Mouse (Mus musculus) hindbrain, embryonic 11.5 days (tissue): ENCODE results near the gene Chmp5. TPM values are rescaled to one million over a fixed set of nuclear protein-coding genes. Genes with fewer than 3 reads are reported as not detected.

ENCODE experiments used
- ATAC-seq: fragments of 200-750 bp; cut with Nextera tagmentation; 2 replicates; pipeline ENCODE4 v1.8.0; 2017; ENCODE audit warnings: mild to moderate bottlenecking, moderate TSS enrichment, moderate library complexity; ENCODE audit not compliant: low FRiP score
- DNase-seq: peaks from one replicate; pipeline ENCODE4 v3.0.0-alpha.2; 2015; ENCODE audit warnings: low spot score
- H3K27ac ChIP-seq: fragments of 300-500 bp; sonication (generic); 2 replicates; pipeline ENCODE4 v1.5.1; 2014; ENCODE audit warnings: mild to moderate bottlenecking, low read depth, low read length
- H3K27me3 ChIP-seq: fragments of 300-500 bp; sonication (generic); 2 replicates; pipeline ENCODE4 v1.6.1; 2014; ENCODE audit warnings: mild to moderate bottlenecking, low read length, moderate library complexity, mixed read lengths; ENCODE audit not compliant: control insufficient read depth, insufficient read depth
- H3K36me3 ChIP-seq: fragments of 300-500 bp; sonication (generic); 2 replicates; pipeline ENCODE4 v1.6.1; 2014; ENCODE audit warnings: mild to moderate bottlenecking, low read length, moderate library complexity, mixed read lengths; ENCODE audit not compliant: control insufficient read depth, insufficient read depth
- H3K4me1 ChIP-seq: fragments of 300-500 bp; sonication (generic); replicated peaks from 2 replicates; pipeline ENCODE4 v1.6.1; 2014; ENCODE audit warnings: low read length, mixed read lengths; ENCODE audit not compliant: control insufficient read depth, insufficient read depth
- H3K4me2 ChIP-seq: fragments of 300-500 bp; sonication (generic); replicated peaks from 2 replicates; pipeline ENCODE4 v1.6.1; 2014; ENCODE audit warnings: mild to moderate bottlenecking, low read depth, low read length
- H3K4me3 ChIP-seq: fragments of 300-500 bp; sonication (generic); 2 replicates; pipeline ENCODE4 v1.5.1; 2014; ENCODE audit warnings: low read depth, low read length
- H3K9ac ChIP-seq: fragments of 300-500 bp; sonication (generic); 2 replicates; pipeline ENCODE4 v1.6.1; 2014; ENCODE audit warnings: low read depth, low read length
- H3K9me3 ChIP-seq: fragments of 300-500 bp; sonication (generic); 2 replicates; pipeline ENCODE4 v1.6.1; 2016; ENCODE audit warnings: low read length; ENCODE audit not compliant: control insufficient read depth
- WGBS: fragments of 180-500 bp; shearing (Covaris S2); extraction: QIAGEN DNeasy Blood & Tissue Kit; methylation state at CpG from one replicate; pipeline ENCODE4 v1.1.7; 2014; 5-methylcytosine and 5-hydroxymethylcytosine counted together
- polyA plus RNA-seq: library from polyadenylated mRNA; unstranded; fragments of >200 nt; fragmentation: Nextera tagmentation; extraction: Ambion mirVana; gene quantifications from 2 replicates; pipeline ENCODE4 v1.2.1, GENCODE M21; 2014

The Chmp5 gene
- polyA plus RNA-seq, 1 experiment from 2014 or later: 178 TPM

- H3K27ac ChIP-seq: no peak overlapping the region
- H3K4me2 ChIP-seq: no peak overlapping the region
- H3K27me3 ChIP-seq: no peaks in the 10 kb centered on the region
- no peaks in the 10 kb centered on the region for H3K4me1 ChIP-seq
- peaks cover 6% of the 10 kb centered on the region for H3K36me3 ChIP-seq
- H3K4me3 ChIP-seq: no peak overlapping the region
- DNase-seq: no peak
- no peak for ATAC-seq
- no peak overlapping the region for H3K9ac ChIP-seq
- 92% methylated on average over 3 of the region's 3 CpGs for WGBS
- H3K9me3 ChIP-seq: no peaks in the 10 kb centered on the region
These were observed 15.3 kb downstream of the Chmp5 start for GRCm38 (mm10) chr4:40963536-40963935.

DNA sequence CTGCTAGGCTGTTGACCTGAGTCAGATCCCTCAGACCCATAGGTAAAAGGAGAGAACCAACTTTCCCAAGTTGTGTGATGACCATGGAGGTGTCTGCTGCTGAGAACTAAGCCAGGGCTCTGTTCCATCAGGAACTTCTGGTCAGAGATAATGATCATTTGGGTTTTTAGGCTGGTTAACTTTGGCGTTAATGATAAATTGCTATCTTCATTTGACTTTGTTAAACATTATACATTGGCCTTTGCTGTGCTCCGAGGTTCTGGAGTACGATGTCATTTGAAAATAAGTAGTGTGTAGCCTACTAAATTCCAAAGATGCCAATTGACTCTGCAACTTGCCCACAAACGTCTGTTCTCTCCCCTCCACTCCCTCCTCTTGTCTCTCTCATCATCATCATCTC is 21.0 kb downstream of the Chmp5 start:
- DNase-seq (no peak), ATAC-seq (no peak)
- Histone ChIP-seq H3K27me3 (no peaks in the 10 kb centered on the region), H3K9ac (no peak overlapping the region), H3K36me3 (no peaks in the 10 kb centered on the region), H3K4me2 (no peak overlapping the region), H3K27ac (no peak overlapping the region), H3K4me3 (no peak overlapping the region), H3K9me3 (no peaks in the 10 kb centered on the region), H3K4me1 (no peaks in the 10 kb centered on the region; the same call in 1 of the 2 replicates)
- WGBS: 76% methylated on average over 4 of the region's 4 CpGs

- Histone ChIP-seq H3K9me3 (no peaks in the 10 kb centered on the region), H3K36me3 (no peaks in the 10 kb centered on the region), H3K9ac (peak overlapping the region; percentile 84), H3K27ac (peak overlapping the region; percentile 88), H3K4me2 (peak overlapping the region; percentile 63), H3K4me1 (no peaks in the 10 kb centered on the region; the same call in 1 of the 2 replicates), H3K4me3 (peak overlapping the region; percentile 98), H3K27me3 (no peaks in the 10 kb centered on the region)
- no peak for DNase-seq
- ATAC-seq: peak; percentile 64; the same call in 1 of the 2 replicates
- WGBS: 20% methylated on average over 7 of the region's 13 CpGs
These were observed 21.8 kb downstream of the Chmp5 start for GRCm38 (mm10) chr4:40969781-40970591.

DNA sequence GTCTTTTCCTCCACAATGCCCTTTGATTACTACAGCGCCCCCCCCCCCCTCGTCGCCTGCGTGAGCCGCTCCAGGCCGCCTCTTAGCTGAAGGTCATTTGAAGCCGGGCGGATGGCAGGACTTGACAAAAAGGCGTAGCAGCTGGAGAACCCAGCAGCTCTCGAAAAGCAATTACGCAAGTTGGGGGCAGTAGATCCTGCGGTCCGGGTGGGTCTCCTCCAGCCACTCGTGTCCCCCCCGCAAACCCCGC is 22.3 kb downstream of the Chmp5 start:
- Histone ChIP-seq H3K4me2 (peak overlapping the region; percentile 63), H3K4me3 (peak overlapping the region; percentile 98), H3K36me3 (no peaks in the 10 kb centered on the region), H3K27me3 (no peaks in the 10 kb centered on the region), H3K27ac (peak overlapping the region; percentile 88), H3K9me3 (no peaks in the 10 kb centered on the region), H3K4me1 (no peaks in the 10 kb centered on the region; the same call in 1 of the 2 replicates), H3K9ac (peak overlapping the region; percentile 84)
- DNase-seq: no peak
- WGBS: 0% methylated on average over 15 of the region's 16 CpGs
- no peak; the same call in 1 of the 2 replicates for ATAC-seq

GRCm38 (mm10) chr4:40970842-40971701 is 22.9 kb downstream of the Chmp5 start, which contains the start of gene Nfx1:
Gene Nfx1, plus strand, starts transcription at chr4:40970906.
- under 1% methylated on average over 68 of the region's 85 CpGs for WGBS
- Histone ChIP-seq H3K4me2 (peak within 1 kb of the TSS; percentile 63), H3K4me3 (peak within 1 kb of the TSS; percentile 98), H3K27ac (peak within 1 kb of the TSS; percentile 88), H3K4me1 (no peaks in the 10 kb centered on the region; the same call in 1 of the 2 replicates), H3K9ac (peak within 1 kb of the TSS; percentile 84), H3K27me3 (no peaks in the 10 kb centered on the region), H3K36me3 (no peaks in the 10 kb centered on the region), H3K9me3 (no peaks in the 10 kb centered on the region)
- DNase-seq: peak; percentile 95
- ATAC-seq: peak; percentile 96

DNA sequence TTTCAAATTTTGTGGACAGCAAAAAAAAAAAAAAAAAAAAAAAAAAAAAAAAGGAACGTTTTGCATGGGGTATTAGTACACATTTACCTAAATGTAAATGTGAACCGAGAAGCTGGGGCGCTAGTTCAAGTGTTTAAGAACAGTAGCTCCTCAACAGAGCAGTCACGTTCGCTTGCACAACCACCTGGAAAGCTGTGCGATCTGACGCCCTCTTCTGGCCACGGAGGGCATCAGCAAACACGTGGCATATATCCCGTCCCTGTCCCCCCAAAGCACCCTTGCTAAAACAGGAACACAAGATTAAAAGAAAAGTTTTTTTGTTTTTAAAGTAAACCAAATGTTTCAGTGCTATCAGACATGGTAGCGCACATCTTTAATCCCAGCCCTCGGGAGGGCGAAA is 23.5 kb downstream of the Chmp5 start:
- H3K4me3 ChIP-seq: peak overlapping the region; percentile 98
- ATAC-seq: no peak
- H3K9me3 ChIP-seq: no peaks in the 10 kb centered on the region
- 25% methylated on average over 13 of the region's 13 CpGs for WGBS
- no peaks in the 10 kb centered on the region for H3K27me3 ChIP-seq
- H3K4me2 ChIP-seq: peak overlapping the region; percentile 63
- no peak overlapping the region; the same call in 1 of the 2 replicates for H3K27ac ChIP-seq
- peak overlapping the region; percentile 84; the same call in 1 of the 2 replicates for H3K9ac ChIP-seq
- peak; percentile 64 for DNase-seq
- no peaks in the 10 kb centered on the region for H3K36me3 ChIP-seq
- H3K4me1 ChIP-seq: no peaks in the 10 kb centered on the region; the same call in 1 of the 2 replicates

DNA sequence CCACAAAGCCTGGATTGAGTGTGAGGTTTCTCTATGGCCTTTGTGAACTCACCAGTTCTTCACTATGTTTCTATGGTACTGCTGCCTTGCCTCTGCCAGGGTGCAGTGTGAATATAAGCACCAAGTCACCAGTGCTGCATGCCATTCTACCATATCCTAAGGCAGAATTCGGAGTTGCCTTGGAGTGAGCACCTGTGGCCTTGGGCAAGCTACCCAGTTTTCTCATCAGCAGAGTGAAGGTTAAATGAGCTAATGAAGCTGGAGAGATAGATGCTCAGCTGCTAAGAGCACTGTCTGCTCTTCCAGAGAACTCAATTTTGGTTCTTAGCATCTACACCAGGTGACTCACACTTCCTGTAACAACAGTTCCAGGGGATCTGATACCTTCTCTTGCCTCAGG is 25.8 kb downstream of the Chmp5 start:
- no peak overlapping the region for H3K4me2 ChIP-seq
- H3K27ac ChIP-seq: no peak overlapping the region
- H3K36me3 ChIP-seq: no peaks in the 10 kb centered on the region
- WGBS: 100% methylated on average over 1 of the region's 1 CpGs
- no peak overlapping the region for H3K9ac ChIP-seq
- H3K4me3 ChIP-seq: no peak overlapping the region
- no peaks in the 10 kb centered on the region; the same call in 1 of the 2 replicates for H3K4me1 ChIP-seq
- no peaks in the 10 kb centered on the region for H3K9me3 ChIP-seq
- DNase-seq: no peak
- H3K27me3 ChIP-seq: no peaks in the 10 kb centered on the region
- no peak for ATAC-seq

GRCm38 (mm10) chr4:40975678-40976077 is 27.5 kb downstream of the Chmp5 start:
- no peak overlapping the region for H3K27ac ChIP-seq
- H3K4me3 ChIP-seq: no peak overlapping the region
- H3K27me3 ChIP-seq: no peaks in the 10 kb centered on the region
- H3K9ac ChIP-seq: no peak overlapping the region
- 96% methylated on average over 3 of the region's 3 CpGs for WGBS
- H3K4me1 ChIP-seq: no peaks in the 10 kb centered on the region; the same call in 1 of the 2 replicates
- H3K9me3 ChIP-seq: no peaks in the 10 kb centered on the region
- DNase-seq: no peak
- no peak overlapping the region for H3K4me2 ChIP-seq
- no peaks in the 10 kb centered on the region for H3K36me3 ChIP-seq
- no peak for ATAC-seq
